Mouse (Mus musculus): ENCODE results near the gene Zdhhc3.

Gene Zdhhc3

DNA sequence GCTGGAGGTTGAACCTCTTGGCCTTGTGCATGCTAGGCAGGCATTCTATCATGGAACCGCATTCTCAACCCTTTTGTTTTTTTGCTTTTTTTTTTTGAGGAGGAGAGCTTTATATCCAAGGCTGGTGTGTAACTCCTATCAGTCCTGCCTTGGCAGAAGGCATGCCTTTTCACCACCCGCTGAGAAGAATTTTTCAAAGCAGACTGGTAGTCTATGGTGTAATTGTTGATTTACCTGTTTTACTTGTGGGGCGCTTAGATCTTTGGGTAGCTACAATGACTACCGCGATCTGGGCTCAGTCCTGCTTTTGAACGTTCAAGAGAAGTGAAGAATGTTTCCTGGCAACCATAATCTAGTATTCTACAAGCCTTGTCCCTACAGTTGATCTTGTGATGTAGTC is 926 bp upstream of the Zdhhc3 start:
- peak; percentile 29 to 30 for DNase-seq

DNA sequence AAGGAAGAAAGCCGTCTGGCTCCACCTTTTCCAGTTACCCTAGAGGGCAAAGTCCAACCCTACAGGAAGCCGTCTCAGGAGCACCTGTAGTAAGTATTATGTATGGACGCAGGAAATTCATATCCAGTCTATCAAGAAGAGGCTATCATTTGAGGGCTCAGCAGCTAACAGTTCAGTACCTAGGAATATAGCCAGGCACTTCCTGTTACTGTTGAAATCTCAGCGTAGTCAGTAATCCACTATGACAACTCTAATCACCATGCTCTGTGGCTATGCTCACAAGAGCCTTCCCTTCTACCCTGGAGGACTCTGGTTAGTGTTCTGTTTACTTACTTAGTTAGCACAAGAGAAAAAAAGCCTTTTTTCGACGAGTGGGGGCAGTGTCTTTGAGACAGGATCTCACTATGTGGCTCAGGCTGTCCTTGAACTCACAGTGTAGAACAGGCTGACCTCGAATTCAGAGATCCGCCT is 1.2 kb downstream of the Zdhhc3 start:
- DNase-seq = no peak

DNA sequence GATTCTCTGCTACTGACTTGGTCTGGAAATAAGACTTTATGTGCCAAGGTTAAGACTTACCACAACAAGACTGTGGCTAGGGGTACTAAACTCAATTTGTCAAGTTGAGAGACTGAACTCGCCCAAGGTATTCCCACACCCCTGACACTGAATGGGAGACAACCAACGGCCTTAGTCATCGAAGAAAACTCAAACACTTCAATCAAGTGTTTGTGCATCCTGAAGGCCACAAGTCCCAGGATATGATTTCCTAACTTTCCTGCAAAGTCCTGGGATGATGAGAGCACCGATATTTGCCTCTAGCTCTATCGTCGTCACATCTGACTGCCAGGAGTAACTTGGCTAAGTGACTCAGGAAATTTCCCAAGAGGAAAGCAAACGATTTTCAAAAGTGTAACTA is 3.8 kb downstream of the Zdhhc3 start:
- no peak for DNase-seq

DNA sequence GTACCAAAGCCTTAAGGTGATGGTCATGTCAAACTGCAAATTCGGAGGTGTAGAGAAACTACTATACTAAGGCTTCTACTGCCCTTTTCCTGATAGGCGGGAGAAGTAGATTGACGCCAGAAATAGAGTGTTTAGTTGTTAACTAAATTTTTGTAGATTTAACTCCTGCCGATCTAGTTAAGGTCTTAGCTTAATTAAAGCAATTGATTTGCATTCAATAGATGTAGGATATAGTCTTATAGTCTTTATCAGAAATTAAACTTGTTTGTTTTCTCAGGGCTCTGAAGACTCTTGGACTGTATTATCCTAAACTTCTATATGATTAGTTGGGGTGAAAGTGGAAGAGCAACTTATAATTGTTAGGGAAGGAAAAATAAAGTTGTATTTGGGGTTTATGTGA is 5.8 kb downstream of the Zdhhc3 start:
- no peak for DNase-seq

DNA sequence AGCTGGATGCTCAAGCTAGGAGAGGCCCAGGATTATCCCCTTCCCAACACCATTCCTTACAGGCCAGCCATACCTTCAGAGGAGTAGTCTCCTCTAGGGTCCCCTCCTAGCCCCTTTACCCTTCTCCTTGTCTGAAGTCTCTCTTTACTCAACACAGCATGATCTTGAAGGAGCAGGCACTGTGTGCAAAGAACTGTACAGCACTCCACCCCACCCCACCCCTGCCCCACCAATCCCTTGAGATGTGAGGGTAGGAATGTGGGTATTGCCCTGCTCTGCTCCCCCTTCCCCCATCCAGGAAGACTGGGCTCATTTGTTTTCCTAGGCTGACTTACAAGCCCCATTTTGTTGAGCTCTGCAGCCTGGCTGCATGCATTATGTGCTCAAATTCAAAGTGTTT is 8.6 kb downstream of the Zdhhc3 start:
- no peak for DNase-seq

DNA sequence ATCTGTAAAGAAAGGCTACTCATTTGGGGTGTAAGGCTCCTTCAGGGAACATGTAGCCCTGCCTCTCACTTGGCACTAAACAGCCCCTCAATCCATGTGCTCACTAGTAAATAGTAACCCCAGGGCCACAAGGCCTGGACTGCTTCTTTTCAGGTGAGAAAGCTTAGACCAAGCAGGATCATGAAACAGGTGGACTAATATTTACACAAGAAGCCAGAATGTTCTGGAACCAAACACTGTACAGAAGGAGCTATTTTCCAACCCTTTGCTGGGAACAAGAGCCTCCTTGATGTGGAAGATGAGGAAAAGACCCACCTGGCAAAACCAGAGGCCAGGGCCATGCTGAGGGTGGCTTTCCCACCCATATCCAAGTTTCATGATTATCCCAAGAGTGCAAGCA is 9.6 kb downstream of the Zdhhc3 start:
- DNase-seq = no peak

DNA sequence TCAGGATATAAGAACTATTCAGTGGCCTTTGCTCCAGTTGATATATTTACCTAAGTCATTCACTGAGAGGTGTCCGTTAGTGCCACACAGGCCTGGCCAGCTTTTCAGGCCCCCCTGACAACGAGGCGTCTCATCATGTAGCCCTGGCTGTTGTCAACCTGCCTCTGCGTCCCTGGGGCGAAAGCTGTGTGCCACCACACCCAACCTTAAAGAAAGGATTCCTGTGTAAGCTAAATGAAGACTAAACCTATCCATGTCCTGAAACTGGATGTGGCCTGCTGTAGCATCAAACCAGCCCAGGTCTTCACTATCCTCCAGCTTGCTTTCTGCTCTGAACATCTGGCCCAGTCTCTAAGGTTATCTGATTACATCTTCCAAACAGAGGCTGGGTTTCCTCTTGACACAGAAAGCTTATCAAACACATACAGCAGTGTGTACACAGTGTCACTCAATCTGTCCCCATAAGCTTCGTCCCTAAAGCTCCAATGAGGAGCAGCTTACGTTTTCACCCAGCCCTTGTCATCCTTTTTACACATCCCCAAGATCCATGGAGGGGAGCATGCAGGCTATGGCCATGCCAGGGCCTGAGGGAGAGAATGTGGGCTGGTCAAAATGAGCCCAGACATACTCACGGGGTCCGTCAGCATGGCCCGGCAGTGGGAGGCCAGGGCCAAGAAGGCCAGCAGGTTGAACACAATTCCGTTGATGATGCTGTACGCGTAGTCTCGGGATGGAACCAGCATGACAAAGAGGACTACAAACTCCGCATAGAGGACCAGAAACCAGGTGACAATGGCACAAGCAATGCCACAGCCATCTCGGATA is 13.2 kb downstream of the Zdhhc3 start:
- DNase-seq = no peak

DNA sequence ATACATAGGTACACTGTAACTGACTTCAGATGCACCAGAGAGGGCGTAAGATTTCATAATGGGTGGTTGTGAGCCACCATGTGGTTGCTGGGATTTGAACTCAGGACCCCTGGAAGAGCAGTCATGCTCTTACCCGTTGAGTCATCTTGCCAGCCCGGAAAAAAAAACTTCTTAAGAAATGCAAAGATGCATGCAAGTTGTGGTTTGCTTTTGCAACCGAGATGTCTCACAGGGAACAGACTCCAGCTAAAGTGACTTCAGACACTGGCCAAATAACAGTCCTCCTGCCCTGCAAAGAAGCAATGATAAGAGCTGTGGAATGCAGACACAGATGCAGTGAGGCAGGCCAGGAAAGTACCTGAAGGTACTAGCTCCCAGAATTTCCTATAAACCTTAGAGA is 22.2 kb downstream of the Zdhhc3 start:
- DNase-seq = no peak

DNA sequence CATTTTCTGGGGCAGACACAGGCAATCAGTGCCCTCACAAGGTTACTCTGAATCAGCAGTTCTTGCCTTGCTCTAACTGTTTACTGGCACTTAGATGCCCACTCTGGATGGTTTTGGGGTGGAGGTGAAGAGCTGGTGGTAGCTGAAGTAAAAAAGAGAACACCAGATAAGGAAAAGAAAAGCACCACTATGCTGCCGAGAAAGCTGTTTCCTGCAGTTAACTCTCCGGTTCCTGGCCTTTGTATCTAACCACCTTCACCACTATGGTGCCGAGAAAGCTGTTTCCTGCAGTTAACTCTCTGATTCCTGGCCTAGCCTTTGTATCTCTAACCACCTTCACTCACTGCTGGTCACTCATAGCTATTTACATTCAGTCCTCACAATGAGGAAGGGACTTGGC is 25.4 kb downstream of the Zdhhc3 start:
- no peak for DNase-seq

DNA sequence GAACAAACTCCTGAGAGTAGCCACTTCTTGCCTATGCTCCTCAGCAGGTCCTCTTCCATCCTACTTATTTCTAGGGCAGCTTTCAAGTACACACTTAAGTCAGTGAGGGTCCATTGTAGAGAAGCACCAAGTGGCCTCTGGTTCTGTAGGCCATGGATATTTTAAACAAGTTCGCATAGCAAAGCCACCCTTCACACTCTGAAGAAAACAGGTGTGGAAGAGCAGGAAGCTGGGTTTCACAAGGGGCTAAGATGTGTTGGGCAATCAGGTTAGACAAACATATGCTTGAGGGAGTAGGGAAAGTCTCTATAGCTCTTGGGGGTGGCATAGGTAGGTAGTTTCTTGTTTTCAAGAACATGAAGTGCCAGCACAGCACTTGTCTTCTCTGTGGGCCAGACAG is 27.6 kb downstream of the Zdhhc3 start:
- no peak for DNase-seq

DNA sequence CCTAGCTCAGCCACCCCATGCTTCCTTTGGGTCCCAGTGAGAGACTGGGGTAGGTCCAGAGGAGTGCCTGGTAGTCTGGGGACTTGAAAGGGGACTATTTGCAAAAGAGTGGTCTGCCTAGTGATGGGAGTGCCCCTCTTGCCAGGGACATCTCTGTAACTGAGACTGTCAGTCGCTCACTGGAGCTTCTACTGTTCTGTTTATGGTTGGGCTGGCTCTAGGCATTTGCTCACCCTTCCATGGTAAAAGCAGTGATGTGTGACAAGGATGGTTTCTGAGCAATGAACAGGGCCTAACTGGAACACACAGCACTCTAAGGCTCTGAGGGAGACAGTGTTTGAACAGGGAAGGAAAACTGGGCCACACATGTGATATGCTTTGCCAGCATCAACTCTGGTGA is 32.2 kb downstream of the Zdhhc3 start:
- no peak for DNase-seq

DNA sequence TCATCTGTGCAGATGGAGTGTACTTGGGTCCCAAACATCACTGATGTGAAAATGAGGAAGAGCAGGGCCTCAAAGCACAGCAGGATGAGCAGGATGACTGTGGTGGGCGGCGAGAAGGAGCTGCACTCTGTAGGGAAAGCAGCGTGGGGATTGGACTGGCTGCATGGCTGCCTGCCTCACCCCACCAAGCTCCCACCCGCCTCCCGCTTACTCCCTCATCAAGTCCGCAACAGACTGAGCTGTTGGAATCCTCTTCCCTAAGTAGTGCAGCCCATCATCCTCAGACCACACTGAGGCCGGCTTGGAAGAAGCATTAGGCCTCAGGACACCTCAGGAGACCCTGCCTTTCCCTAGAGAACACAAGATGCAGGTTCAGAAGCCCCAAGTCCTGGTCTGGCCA is 32.6 kb downstream of the Zdhhc3 start:
- no peak for DNase-seq

DNA sequence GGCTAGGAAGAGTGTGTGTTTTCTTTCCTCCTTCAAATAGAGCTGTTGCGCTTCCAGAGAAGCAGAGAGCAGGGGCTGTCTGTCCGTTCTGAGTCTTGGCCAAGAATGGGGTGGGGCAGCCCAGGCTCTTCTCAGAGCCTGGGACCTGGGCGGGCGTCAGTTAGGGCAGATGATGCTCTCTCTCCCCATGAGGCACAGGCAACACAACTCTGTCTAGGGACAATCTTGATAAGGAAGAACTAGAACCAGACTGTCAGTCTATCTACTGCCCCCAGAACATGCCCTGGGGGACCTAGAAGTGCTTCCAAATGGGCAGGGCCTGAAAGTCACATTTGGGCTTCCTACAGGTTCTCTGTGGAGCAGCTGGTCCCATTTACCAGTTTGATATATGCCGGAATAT is 33.9 kb downstream of the Zdhhc3 start:
- no peak for DNase-seq

DNA sequence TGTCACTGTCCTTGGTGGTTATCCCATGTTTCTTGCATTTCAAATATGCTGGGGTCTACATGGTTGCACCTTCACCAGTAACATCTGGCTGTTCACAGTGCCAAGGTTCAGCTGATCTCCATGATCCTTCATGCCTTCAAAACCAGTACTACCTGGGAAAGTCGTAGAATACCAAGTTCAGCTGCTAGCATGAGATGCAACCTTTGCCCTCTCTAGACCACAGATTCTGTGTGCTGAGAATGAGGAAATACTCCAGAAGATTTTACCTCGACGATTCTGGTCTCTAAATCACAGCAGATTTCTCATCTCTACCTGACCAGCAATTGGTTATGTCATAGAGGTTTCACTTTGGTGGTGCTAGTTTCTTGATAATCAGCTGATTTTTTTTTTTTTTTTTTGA is 52.8 kb downstream of the Zdhhc3 start:
- no peak for DNase-seq

DNA sequence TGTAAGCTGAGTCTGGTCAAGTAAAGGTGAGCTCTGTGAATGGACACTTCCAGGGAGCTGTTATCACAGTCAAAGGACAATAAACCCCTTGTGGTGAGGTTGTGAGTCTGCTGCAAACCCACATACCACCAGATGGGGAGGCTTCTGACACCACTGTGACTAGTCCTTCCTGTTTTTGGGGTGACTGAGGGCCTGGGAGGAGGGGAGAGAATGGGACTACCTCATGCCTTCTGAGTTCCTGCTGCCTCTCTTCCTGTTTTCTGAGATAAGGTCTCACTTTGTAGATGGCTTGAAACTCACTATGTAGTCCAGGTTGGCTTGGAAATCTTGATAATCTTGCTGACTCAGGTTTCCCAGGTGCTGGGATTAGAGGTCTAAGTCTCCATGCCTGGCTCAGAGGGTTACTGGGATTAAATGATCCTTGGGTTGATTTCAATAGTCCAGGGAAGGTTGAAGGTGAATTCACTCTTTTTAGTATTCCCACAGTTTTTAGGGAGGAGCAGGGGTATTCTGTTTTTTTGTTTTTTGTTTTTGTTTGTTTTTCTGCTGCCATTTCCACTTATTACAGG is 54.2 kb downstream of the Zdhhc3 start:
- DNase-seq = no peak

DNA sequence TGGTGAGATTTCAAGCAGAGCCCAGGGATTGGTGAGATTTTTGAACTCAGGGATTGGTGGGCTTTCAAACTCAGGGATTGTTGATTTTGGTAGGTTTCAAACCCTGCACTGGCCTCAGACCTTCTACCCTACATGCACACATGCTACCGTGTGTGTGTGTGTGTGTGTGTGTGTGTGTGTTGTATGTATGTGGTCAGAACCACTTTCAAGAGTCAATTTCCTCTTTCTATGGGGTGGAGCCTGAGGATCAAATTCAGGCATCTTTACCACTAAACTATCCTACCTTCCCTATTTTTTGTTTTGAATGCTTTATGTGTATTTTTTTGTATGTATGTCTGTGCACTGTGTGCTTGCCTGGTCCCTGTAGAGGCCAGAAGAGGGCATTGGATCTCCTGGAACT is 65.3 kb downstream of the Zdhhc3 start:
- no peak for DNase-seq

DNA sequence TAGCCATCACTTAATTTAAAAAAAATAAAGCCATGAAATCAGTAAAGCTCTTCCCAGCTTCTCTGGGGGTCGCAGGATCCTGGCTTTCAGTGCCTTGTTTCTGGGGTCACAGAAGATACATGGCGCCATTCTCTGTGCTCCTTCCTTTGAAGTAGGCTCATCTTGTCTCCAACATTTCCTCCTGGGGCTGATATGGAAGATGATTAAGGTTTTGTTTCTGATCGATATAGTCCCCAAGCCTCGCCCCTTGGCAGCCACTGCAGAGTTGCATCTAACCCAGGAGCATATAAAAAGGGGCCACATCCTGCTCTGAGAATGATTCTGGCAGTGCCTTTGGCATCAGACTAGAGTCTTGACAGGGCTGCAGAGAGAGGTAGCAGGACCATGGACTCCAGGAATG is 78.6 kb downstream of the Zdhhc3 start, which contains the start of gene Tgm4:
Gene Tgm4 (plus strand): TSS at position 301 of the 400 bp plus-strand sequence.
- no peak for DNase-seq

DNA sequence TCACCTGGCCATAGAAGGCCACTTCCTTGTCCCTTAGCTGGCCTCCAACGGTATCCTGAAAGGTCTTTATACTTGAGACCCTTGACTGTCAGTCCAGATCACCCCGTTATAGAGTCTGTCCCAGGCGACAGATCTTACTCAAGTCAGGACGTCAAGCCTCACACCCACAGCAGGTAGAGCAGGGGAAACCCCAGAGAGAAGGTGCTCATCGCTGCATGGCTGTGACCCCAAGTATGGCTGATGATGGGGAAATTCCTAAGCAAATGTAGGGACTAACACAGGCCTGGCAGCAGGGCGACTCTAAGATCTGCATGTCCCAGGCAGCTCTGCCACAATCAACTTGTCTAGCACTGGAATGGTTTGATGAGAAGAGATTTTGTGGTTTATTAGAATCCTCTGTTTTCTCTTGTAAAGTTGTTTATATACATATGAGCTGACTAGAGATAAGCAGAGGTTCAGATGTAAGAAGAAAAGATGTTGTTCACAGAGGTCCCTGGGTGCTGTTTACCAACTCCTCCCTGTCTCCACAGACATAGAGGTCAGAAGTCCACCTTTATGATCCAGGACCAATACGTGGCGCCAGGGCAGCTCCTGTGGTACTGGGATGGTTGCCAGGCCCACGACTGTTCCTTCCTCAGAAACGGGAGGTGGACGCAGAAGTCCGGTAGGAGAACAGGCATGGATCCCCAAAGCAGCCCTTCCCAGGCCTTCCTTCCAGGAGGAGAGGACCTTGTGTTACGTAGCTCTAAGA is 81.3 kb downstream of the Zdhhc3 start:
- no peak for DNase-seq

DNA sequence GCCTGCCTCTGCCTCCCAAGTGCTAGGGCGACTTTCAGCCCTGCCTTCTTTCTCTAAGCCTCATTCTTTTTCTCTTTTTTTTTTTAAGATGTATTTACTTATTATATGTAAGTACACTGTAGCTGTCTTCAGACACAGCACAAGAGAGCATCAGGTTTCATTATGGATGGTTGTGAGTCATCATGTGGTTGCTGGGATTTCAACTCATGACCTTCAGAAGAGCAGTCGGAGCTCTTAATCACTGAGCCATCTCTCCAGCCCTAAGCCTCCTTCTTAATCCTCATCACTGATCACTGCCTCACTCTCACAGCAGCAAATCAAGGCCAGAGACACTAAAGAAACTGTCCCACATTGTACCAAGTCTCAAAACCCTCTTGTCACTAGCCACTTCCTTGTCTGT is 88.8 kb downstream of the Zdhhc3 start:
- no peak for DNase-seq

DNA sequence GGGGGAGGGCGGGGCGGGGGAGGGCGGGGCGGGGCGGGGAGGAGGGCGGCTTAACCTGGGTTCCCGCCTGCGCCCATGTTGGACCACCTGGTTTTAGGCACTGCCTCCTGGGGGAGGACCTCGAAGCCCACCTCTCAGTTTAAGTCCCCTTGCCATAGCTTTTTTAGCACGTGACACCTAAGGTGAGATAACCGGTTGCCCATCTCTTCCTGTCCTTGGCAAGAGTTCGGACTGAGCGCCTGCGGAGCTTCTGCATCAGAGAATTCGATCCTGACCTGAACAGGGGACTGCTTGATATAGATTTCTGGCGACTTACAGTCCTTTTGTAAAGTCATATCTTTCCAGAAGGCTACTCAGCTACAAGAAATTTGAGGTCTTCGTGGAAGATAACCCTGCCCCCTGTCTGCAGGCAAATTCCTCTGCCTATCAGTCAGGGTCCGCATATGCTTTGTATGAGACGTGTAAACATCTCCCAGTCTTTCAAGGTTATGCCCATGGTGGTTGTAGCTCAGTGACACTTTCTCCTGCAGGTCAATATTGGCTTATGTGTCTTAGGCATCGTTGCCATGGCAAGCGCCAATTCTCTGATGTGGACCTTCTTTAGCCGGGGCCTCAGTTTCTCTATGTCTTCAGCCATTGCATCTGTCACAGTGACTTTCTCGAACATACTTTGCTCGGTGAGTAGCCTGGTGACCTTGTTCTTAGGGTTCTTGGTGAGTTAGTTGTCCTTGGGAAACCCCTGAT is 91.2 kb downstream of the Zdhhc3 start:
- peak in 1 of 2 experiments; percentile 73 for DNase-seq

DNA sequence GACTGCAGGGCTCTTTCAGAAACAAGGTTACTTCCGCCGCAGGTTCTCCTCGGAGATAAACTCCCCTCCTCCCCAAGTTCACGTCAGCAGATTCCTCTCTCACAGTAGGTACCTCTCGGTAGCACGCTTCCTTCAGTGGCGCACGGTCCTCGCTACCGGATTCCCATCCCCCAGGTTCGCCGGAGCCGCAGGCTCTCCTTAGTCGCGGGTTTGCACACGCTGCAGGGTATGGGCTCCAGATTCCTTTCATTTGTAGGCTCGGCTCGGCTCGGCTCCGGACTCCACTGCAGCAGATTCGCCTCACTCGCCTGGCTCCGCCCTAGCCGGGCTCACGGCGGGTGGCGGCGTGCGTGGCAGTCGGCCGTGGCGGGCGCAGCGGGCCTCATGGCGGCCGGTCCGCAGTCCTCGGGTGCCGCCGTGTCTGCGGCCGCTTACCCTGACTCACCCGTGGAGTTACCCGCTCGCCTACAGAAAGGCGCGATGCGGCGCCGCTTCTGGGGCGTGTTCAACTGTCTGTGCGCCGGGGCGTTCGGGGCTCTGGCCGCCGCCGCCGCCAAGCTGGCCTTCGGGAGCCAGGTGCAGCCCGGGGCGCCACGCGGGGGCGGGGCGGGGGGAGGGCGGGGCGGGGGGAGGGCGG is 91.9 kb downstream of the Zdhhc3 start, which contains the start of gene Tmem42:
Gene Tmem42 (plus strand): TSS at position 332 of the 637 bp plus-strand sequence.
- peak; percentile 90 to 94 for DNase-seq

Data from cerebellum, postnatal 14 days (tissue).